18 mouse cellular contexts compared by ENCODE assay signal in genomic region chr13:117052748-117053147, GRCm38 (mm10). TPM values are rescaled to one million over a fixed set of nuclear protein-coding genes. Genes with fewer than 3 reads are reported as not detected.
DNase-seq lines count a peak whose midpoint lies in the region; ATAC-seq lines count a peak whose summit lies in the region.
"Had no signal": no experiment of that assay in that cellular context is flagged by ENCODE, and none has a peak within 500 bp of the region (broad histone marks: within the 10 kb centered on the region; RNA-seq: fewer than 3 reads in every experiment).

No protein-coding gene starts in this region.

- H3K4me1 ChIP-seq in kidney, embryonic 15.5 days: no peaks in the 10 kb centered on the region
- H3K4me1 ChIP-seq: hindbrain, embryonic 15.5 days had no signal

- H3K4me3 ChIP-seq in kidney, embryonic 15.5 days (replicated peaks): no peak overlapping the region
- H3K4me3 ChIP-seq: embryonic facial prominence, embryonic 10.5 days; heart, embryonic 12.5 days; hindbrain, embryonic 15.5 days had no signal

- no peaks in the 10 kb centered on the region for H3K27me3 ChIP-seq in kidney, embryonic 15.5 days
- H3K27me3 ChIP-seq: heart, embryonic 12.5 days; hindbrain, embryonic 15.5 days had no signal

- H3K9me3 ChIP-seq in kidney, embryonic 15.5 days (replicated peaks): no peaks in the 10 kb centered on the region
- H3K9me3 ChIP-seq: embryonic facial prominence, embryonic 10.5 days; heart, embryonic 12.5 days; hindbrain, embryonic 15.5 days had no signal

- H3K4me2 ChIP-seq in kidney, embryonic 15.5 days: no peak overlapping the region
- H3K4me2 ChIP-seq: heart, embryonic 12.5 days; hindbrain, embryonic 15.5 days had no signal

- DNase-seq in brain, adult 2 months (ENCODE audit: low read depth, low spot score): peak; percentile 7
- DNase-seq in gastrocnemius, postnatal 10 days: no peak
- no peak for DNase-seq in spleen, adult 12 weeks (ENCODE audit: low spot score)
- DNase-seq: adrenal gland, postnatal 14 days; cerebellum, adult 11 months; cerebellum, adult 9-10 months; cerebellum, postnatal 25 days; gastrocnemius, postnatal 14 days had no signal

- H3K36me3 ChIP-seq in kidney, embryonic 15.5 days: no peaks in the 10 kb centered on the region
- H3K36me3 ChIP-seq: embryonic facial prominence, embryonic 10.5 days; heart, embryonic 12.5 days; hindbrain, embryonic 15.5 days had no signal

- H3K27ac ChIP-seq in kidney, embryonic 15.5 days: no peak overlapping the region
- H3K27ac ChIP-seq: embryonic facial prominence, embryonic 10.5 days; hindbrain, embryonic 15.5 days had no signal

- H3K9ac ChIP-seq in kidney, embryonic 15.5 days: no peak overlapping the region
- H3K9ac ChIP-seq: heart, embryonic 12.5 days; hindbrain, embryonic 15.5 days had no signal

- ATAC-seq in hematopoietic stem cell, adult 5-6 weeks (replicated peaks in 1 of 2; ENCODE audit: insufficient read depth in 1 of 2, low FRiP score in 2 of 2, low TSS enrichment in 1 of 2, low read depth in 1 of 2, poor library complexity in 2 of 2, severe bottlenecking in 2 of 2): peak; percentile 30 to 38; a peak in 3 of 4 replicates
- ATAC-seq in monocyte, adult 5-6 weeks (replicated peaks; ENCODE audit: insufficient number of reproducible peaks, low FRiP score, low TSS enrichment, poor library complexity, severe bottlenecking): 0 out of 2 replicates have a peak, but pooled peaks have one; percentile 16
- ATAC-seq in kidney, embryonic 15.5 days (replicated peaks; ENCODE audit: low FRiP score): no peak
- ATAC-seq: activated CD4-positive, CD25-positive, alpha-beta regulatory T cell, adult 4 months; forebrain, embryonic 14.5 days; intestine, embryonic 16.5 days had no signal

- WGBS in kidney, embryonic 15.5 days: 67% methylated on average over 3 of the region's 3 CpGs

RNA-seq across cellular contexts. Expression of gene Parp8, which starts 27.4 kb away (rescaled TPM):
- 76.8 and 100 TPM in 2 replicates for total RNA-seq in hematopoietic stem cell, adult 5-6 weeks (2017)
- total RNA-seq in monocyte, adult 5-6 weeks (2017): 45.1 to 76.7 TPM (median 48.1 TPM) in 3 replicates
- 10 to 100 TPM; 18.4 to 21.9 TPM for total RNA-seq in gastrocnemius, postnatal 10 days (2021)
- 16.8 and 18.5 TPM in 2 replicates for polyA plus RNA-seq in kidney, embryonic 15.5 days (2015; fragmentation: Nextera tagmentation; extraction: Ambion mirVana)
- total RNA-seq: MEL had no signal
